Mouse (Mus musculus) frontal cortex, adult 2 months (tissue): ENCODE data around the gene Med25. TPM values are rescaled to one million over a fixed set of nuclear protein-coding genes. Genes with fewer than 3 reads are reported as not detected.
"Not testable (repeated sequence)": the region's sequence is repeated elsewhere in the genome, so short reads cannot be mapped to it uniquely, and the experiment has no call there.

Source experiments
- DNase-seq, 2 experiments: peaks; one replicate each; pipeline ENCODE4 v3.0.0; 2022; ENCODE audit warnings: low spot score in 1 of 2; ENCODE audit errors: extremely low spot score in 1 of 2
- polyA plus RNA-seq: library from polyadenylated mRNA; depleted of rRNA; stranded (reverse); fragments of >200 nt; gene quantifications from 2 replicates; pipeline ENCODE4 v1.2.3, GENCODE M21; 2012

The Med25 gene
- polyA plus RNA-seq, 1 experiment = 130 TPM

DNA sequence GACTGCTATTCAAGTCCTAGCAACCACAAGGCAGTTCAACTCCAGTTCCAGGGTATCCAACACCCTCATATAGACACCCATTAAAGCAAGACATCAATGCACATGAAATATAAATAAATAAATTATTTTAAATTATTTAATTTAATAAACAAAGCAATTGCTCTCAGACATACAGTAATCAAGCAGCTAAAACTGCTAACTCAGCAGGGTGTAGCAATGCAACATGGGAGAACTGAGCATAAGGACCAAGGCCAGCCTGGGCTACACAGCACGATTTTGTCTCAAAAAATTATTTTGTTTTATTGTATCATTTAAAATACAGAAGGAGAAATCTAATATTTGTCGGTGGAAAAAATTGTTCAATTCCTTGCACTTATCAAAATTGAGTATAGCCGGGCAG is 1.7 kb upstream of the Med25 start:
- no peak for DNase-seq

- DNase-seq = peak in 1 of 2 experiments; percentile 35
Measured at GRCm38 (mm10) chr7:44893197-44893596, 685 bp upstream of the Med25 start.

DNA sequence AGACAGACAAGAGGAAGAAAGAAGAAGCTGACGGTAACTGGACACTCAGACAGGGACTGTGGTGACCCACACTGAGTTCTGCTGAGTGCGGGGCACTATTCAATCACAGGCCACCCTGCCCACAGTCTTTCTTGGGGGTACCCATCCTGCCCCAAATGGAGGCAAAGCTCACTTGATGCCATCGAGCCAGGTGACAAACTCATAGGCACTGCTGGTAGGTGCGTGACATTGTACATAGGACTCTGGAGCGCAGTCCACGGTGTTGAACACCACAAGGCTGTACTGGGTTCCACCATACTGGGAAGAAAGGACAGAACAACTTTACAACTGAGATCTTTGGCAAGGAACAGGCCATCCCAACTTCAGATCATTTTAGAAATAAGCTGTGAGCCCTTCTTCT is 901 bp downstream of the Med25 start:
- DNase-seq = no peak

DNA sequence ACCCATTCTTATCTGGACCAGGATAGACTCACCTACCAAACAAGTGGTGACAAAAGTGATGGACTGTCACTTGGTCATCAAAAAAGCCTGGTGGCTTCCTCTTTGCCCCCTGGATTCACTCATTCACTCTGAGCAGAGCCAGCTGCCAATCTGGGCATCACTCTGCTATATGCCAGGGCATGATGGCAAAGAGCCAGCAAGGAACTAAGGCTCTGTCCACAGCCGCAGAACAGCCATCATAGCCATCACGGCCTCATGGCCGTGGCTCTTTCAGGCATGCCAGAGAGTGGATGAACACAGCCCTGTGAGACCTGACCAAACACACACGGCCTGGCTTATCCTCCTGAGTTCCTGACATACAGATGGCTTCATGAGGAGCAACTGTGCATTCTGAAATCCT is 1.8 kb downstream of the Med25 start:
- no peak for DNase-seq

- DNase-seq = no peak
Measured at GRCm38 (mm10) chr7:44890180-44890579, 2.3 kb downstream of the Med25 start.

- no peak for DNase-seq
Measured at GRCm38 (mm10) chr7:44888256-44889105, 4.0 kb downstream of the Med25 start.

DNA sequence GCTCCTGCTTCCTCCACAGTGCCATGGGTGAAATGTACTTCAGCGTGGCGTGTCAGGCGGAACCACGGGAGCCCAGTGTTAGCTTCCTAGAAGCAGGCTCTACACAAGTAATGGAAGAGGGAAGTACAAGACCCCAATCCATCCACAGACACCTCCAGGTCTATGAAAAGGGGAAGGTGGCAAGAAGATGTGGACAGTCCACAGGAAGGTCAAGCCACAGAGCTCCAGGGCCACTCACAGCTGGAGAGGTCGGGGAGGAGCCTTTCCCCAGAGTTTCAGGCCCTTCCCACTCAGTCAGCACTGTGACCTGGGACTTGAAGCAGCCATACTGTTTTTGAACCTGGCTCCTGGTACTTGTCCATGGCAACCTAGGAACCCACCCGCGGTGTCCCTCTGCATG is 5.5 kb downstream of the Med25 start:
- DNase-seq = no peak

DNA sequence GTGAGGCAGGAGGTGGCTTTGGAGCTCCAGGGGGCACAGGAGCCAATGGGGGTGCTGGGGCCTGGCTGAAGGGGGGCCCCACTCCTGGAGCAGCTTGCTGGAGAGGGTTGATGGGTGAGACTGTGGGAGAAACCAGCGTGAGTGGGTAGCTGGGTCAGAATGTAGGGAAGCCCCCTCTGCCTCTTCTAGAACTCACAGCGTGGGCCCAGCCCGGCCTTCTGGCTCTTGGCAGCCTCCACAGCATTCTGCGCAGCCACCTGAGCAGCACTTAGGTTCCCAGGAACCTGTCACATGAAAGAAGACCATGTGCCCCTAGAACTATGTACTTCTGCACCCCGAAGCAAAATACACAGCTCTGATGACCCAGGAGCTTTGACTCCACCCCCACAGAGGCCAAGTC is 7.9 kb downstream of the Med25 start:
- no peak for DNase-seq

- no peak for DNase-seq
Measured at GRCm38 (mm10) chr7:44883036-44883435, 9.5 kb downstream of the Med25 start.

GRCm38 (mm10) chr7:44877833-44878232 is 14.7 kb downstream of the Med25 start:
- no peak for DNase-seq

DNA sequence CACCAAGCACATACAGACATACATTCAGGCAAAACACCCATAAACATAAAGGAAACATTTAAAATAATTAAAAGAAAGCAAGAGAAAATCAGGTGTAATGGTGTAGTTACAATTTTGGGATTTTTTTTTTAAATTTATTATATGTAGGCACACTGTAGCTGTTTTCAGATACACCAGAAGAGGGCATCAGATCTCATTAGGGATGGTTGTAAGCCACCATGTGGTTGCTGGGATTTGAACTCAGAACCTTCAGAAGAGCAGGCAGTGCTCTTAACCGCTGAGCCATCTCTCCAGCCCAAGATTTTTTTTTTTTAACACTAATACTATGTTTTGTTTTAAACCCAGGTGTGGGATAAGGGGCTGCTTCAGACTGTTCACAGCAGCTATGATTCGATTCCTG is 20.7 kb downstream of the Med25 start:
- not testable (repeated sequence) for DNase-seq

DNA sequence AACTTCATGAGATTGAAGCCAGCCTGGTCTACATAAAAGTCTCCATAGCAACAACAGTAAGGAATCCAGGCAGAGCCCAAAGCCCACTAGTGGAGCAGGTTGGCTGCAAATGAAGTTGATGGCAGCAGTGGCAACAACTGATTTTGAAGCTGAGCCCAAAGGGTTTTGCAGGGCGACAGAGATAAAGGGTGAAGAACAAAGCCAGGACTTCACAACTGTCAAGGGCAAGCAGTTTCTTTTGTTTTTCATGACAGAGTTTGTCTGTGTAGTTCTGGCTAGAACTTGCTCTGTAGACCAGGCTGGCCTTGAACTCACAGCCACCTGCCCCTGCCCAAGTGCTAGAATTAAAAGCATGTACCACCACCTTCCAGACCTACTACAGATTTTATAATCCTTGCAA is 21.3 kb downstream of the Med25 start:
- DNase-seq = no peak

GRCm38 (mm10) chr7:44870614-44871013 is 21.9 kb downstream of the Med25 start:
- no peak for DNase-seq

DNA sequence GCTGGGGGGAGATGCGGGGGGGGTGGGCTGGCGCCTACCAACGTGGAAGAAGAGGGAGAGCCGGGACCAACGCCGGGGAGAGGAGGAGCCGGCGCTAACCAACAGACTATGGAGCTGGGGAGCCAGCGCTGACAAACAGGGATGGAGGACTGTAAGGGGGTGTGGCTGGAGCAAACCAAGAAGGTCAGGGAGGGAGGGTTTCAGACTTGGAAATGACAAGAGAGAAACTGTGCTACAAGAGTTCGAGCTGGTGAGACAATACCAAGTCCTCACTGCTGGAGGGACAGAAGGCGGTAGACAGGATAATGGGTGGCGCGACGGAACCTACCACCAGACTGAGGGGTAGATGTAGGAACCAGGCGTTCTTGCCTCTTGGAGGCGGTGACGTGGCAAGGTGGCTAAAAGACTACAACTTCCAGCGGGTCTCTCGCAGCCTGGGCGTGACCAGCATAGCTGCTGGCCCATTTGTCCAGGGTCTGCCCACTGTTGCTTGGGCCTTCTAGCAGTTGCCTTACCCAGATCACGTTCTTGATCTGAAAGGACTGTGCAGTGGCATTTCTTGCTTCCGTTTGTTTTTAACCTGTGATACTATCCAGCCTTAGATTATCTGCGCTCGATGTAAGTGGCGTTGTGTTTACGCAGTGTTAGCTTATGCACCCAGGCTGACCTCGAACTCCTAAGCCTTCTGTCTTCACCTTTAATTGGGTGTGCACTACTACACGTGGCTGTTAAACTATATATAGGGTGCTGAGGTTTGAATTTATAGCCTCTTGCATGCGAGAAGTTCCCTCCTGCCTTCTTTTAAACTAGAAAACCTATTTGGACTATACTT is 22.6 kb downstream of the Med25 start, which contains the start of gene Ptov1:
TSS of gene Ptov1 (minus strand) at position 92 of the 832 bp plus-strand sequence.
- peak; percentile 96 to 99 for DNase-seq

DNA sequence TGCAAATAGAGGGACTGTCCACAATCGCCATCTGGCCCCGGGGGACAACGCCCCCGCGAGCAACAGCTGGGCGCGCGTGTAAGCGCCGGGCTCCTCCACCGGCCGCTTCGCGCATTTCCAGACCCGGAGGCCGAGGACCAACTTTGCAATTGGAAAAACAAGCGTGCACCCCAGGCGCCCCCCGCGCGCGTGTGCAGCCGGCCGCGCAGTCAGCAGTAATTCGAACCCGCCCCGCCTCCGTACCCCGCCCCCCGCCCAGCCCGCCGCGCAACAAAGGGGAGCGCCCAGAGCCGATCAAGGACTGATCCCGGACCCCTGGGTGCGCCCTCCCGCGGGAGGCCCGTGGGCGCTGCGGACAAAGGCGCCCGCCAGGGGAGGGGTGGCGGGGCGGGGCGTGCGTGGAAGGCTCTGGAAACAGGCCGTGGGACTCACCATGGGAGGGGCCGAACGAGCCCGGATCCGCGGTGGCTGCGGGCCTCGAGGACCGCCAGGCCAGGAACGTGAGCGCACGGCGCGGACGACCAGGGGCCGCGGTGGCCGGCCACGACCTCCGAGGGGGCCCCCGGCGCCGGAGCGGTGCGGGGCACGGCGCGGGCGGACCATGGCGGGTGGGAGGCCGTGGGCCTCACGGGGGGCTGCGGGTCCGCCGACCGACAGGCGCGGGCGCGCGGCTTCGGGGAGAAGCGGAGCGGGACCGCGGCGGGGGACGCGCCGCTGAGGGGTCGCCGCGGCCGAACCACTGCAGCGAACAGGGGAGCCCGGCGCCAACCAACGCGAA is 23.4 kb downstream of the Med25 start:
- DNase-seq = no peak

DNA sequence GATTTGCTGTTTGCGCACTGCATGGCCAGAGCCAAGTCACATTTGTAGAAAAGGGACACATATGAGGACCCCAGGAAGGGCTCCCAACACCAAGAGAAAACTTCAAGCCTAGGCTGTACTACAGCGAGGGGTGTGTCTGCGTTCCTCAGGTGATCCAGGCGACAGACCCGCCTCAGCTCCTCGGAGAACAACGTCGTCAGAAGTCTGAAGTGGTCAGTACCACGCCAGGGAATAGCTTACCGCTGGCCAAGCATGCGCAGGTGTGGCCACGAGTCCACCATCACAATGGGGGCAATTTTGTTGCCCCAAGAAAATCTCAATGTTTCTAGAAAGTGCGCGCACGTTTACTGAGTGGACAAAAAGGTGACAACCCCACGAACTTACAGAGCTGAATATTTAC is 24.0 kb downstream of the Med25 start:
- DNase-seq = no peak

- no peak for DNase-seq
Measured at GRCm38 (mm10) chr7:44867802-44868201, 24.7 kb downstream of the Med25 start.

DNA sequence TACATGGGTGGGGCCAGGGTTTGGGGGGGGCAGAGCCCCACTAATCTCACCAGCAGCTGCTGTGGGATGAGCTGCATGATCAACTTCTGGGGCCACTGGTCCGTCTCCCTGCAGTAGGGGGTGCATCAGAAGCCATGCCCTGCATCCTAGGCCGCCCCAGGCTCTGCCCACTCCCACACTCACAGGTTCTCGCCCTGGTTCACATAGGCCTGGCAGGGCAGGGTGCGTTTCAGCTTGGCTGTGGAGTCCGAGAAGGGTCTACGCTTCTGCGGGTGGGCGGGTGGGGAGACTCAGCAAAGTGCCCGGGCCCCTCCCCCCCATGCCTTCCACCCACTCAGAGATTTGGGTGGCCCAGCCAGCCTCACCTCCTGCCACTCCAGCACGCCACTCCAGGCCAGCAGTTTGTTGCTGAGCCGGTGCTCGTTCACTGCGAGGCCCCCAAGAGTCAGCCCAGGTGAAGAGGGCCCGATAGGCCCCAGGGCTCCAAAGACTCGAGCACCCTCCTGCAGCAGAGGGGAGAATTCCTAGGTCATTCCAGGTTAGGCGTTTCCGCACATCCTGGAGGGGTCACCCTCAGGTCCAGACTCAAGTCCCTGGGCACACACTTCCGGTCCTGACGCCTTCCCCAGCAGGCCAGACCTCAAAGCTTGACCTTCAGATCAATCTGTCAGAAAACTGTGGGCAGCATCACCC is 25.4 kb downstream of the Med25 start:
- no peak for DNase-seq

GRCm38 (mm10) chr7:44866276-44867009 is 26.1 kb downstream of the Med25 start:
- no peak for DNase-seq
